Mouse (Mus musculus) midbrain, embryonic 15.5 days (tissue): ENCODE results near the gene Ksr1. TPM values are rescaled to one million over a fixed set of nuclear protein-coding genes. Genes with fewer than 3 reads are reported as not detected.

ENCODE experiments used
- ATAC-seq: fragments of 200-750 bp; cut with Nextera tagmentation; replicated peaks from 2 replicates; pipeline ENCODE4 v1.8.0; 2017; ENCODE audit warnings: moderate TSS enrichment
- H3K27ac ChIP-seq: fragments of 300-500 bp; sonication (generic); 2 replicates; pipeline ENCODE4 v1.5.1; 2015; ENCODE audit warnings: mild to moderate bottlenecking, inconsistent platforms
- H3K27me3 ChIP-seq: fragments of 300-500 bp; sonication (generic); replicated peaks from 2 replicates; pipeline ENCODE4 v1.6.1; 2015; ENCODE audit warnings: inconsistent platforms
- H3K36me3 ChIP-seq: fragments of 300-500 bp; sonication (generic); replicated peaks from 2 replicates; pipeline ENCODE4 v1.6.1; 2015; ENCODE audit warnings: inconsistent platforms
- H3K4me1 ChIP-seq: fragments of 300-500 bp; sonication (generic); 2 replicates; pipeline ENCODE4 v1.6.1; 2015; ENCODE audit warnings: inconsistent platforms
- H3K4me2 ChIP-seq: fragments of 300-500 bp; sonication (generic); 2 replicates; pipeline ENCODE4 v1.6.1; 2015; ENCODE audit warnings: inconsistent platforms, mild to moderate bottlenecking, moderate library complexity
- H3K4me3 ChIP-seq: fragments of 300-500 bp; sonication (generic); 2 replicates; pipeline ENCODE4 v1.5.1; 2015; ENCODE audit warnings: mild to moderate bottlenecking, inconsistent platforms
- H3K9ac ChIP-seq: fragments of 300-500 bp; sonication (generic); 2 replicates; pipeline ENCODE4 v1.6.1; 2015; ENCODE audit warnings: mild to moderate bottlenecking, inconsistent platforms
- H3K9me3 ChIP-seq: fragments of 300-500 bp; sonication (generic); 2 replicates; pipeline ENCODE4 v1.6.1; 2016; ENCODE audit warnings: inconsistent platforms
- WGBS: fragments of 180-500 bp; shearing (Covaris S2); methylation state at CpG from one replicate; pipeline ENCODE4 v1.1.7; 2015; ENCODE audit warnings: mixed read lengths; 5-methylcytosine and 5-hydroxymethylcytosine counted together
- polyA plus RNA-seq: library from polyadenylated mRNA; unstranded; fragments of >200 nt; fragmentation: Nextera tagmentation; extraction: Ambion mirVana; gene quantifications from 2 replicates; pipeline ENCODE4 v1.2.1, GENCODE M21; 2015

The Ksr1 gene
- polyA plus RNA-seq, 1 experiment from 2014 or later: 5.1 TPM

GRCm38 (mm10) chr11:79133051-79133450, 13.2 kb downstream of the Ksr1 start:
- H3K4me2 ChIP-seq: no peak overlapping the region
- H3K27me3 ChIP-seq: no peaks in the 10 kb centered on the region
- no peak overlapping the region for H3K4me3 ChIP-seq
- no peaks in the 10 kb centered on the region for H3K9me3 ChIP-seq
- H3K4me1 ChIP-seq: peaks cover 9% of the 10 kb centered on the region
- no peak overlapping the region for H3K27ac ChIP-seq
- no peak for ATAC-seq
- 96% methylated on average over 5 of the region's 5 CpGs for WGBS
- H3K9ac ChIP-seq: no peak overlapping the region
- H3K36me3 ChIP-seq: no peaks in the 10 kb centered on the region

- H3K9me3 ChIP-seq: no peaks in the 10 kb centered on the region
- 70% methylated on average over 9 of the region's 9 CpGs for whole genome bisulfite sequencing
- H3K9ac ChIP-seq: no peak overlapping the region
- H3K27ac ChIP-seq: no peak overlapping the region
- H3K27me3 ChIP-seq: no peaks in the 10 kb centered on the region
- H3K4me1 ChIP-seq: peaks cover 9% of the 10 kb centered on the region
- H3K36me3 ChIP-seq: no peaks in the 10 kb centered on the region
- ATAC-seq: no peak
- no peak overlapping the region for H3K4me2 ChIP-seq
- H3K4me3 ChIP-seq: no peak overlapping the region
Measured at GRCm38 (mm10) chr11:79131949-79132411, 14.2 kb downstream of the Ksr1 start.

GRCm38 (mm10) chr11:79129388-79130356, 16.5 kb downstream of the Ksr1 start:
- no peak for ATAC-seq
- Histone ChIP-seq H3K9me3 (no peaks in the 10 kb centered on the region), H3K36me3 (no peaks in the 10 kb centered on the region), H3K9ac (no peak overlapping the region), H3K27ac (no peak overlapping the region), H3K4me1 (no peaks in the 10 kb centered on the region), H3K4me3 (no peak overlapping the region), H3K4me2 (no peak overlapping the region), H3K27me3 (no peaks in the 10 kb centered on the region)
- WGBS: 79% methylated on average over 13 of the region's 13 CpGs

GRCm38 (mm10) chr11:79128233-79128632, 18.0 kb downstream of the Ksr1 start:
- Histone ChIP-seq H3K27ac (no peak overlapping the region), H3K9ac (no peak overlapping the region), H3K27me3 (no peaks in the 10 kb centered on the region), H3K36me3 (no peaks in the 10 kb centered on the region), H3K4me1 (no peaks in the 10 kb centered on the region), H3K9me3 (no peaks in the 10 kb centered on the region), H3K4me2 (no peak overlapping the region), H3K4me3 (no peak overlapping the region)
- ATAC-seq: no peak
- 95% methylated on average over 7 of the region's 7 CpGs for WGBS

- 84% methylated on average over 3 of the region's 3 CpGs for WGBS
- H3K27me3 ChIP-seq: no peaks in the 10 kb centered on the region
- H3K9me3 ChIP-seq: no peaks in the 10 kb centered on the region
- no peak for ATAC-seq
- H3K4me1 ChIP-seq: no peaks in the 10 kb centered on the region
- no peaks in the 10 kb centered on the region for H3K36me3 ChIP-seq
- no peak overlapping the region for H3K4me3 ChIP-seq
- H3K27ac ChIP-seq: no peak overlapping the region
- H3K9ac ChIP-seq: no peak overlapping the region
- no peak overlapping the region for H3K4me2 ChIP-seq
Measured at GRCm38 (mm10) chr11:79126963-79127362, 19.2 kb downstream of the Ksr1 start.

GRCm38 (mm10) chr11:79125775-79126174, 20.4 kb downstream of the Ksr1 start:
- ATAC-seq: no peak
- Histone ChIP-seq H3K36me3 (no peaks in the 10 kb centered on the region), H3K4me3 (no peak overlapping the region), H3K27ac (no peak overlapping the region), H3K9ac (no peak overlapping the region), H3K27me3 (no peaks in the 10 kb centered on the region), H3K4me1 (no peaks in the 10 kb centered on the region), H3K9me3 (no peaks in the 10 kb centered on the region), H3K4me2 (no peak overlapping the region)
- WGBS: 83% methylated on average over 8 of the region's 8 CpGs

GRCm38 (mm10) chr11:79122556-79122955, 23.7 kb downstream of the Ksr1 start:
- WGBS: 88% methylated on average over 10 of the region's 10 CpGs
- no peak overlapping the region for H3K4me2 ChIP-seq
- no peak for ATAC-seq
- no peaks in the 10 kb centered on the region for H3K27me3 ChIP-seq
- no peak overlapping the region for H3K27ac ChIP-seq
- no peaks in the 10 kb centered on the region for H3K36me3 ChIP-seq
- H3K9me3 ChIP-seq: no peaks in the 10 kb centered on the region
- H3K4me3 ChIP-seq: no peak overlapping the region
- no peak overlapping the region for H3K9ac ChIP-seq
- peaks cover 4% of the 10 kb centered on the region; the same call in 1 of the 2 replicates for H3K4me1 ChIP-seq

GRCm38 (mm10) chr11:79120087-79120486, 26.1 kb downstream of the Ksr1 start:
- Histone ChIP-seq H3K9me3 (no peaks in the 10 kb centered on the region), H3K4me2 (no peak overlapping the region), H3K27ac (no peak overlapping the region), H3K4me3 (no peak overlapping the region), H3K9ac (no peak overlapping the region), H3K4me1 (peaks cover 23% of the 10 kb centered on the region), H3K36me3 (no peaks in the 10 kb centered on the region), H3K27me3 (no peaks in the 10 kb centered on the region)
- 79% methylated on average over 3 of the region's 3 CpGs for WGBS
- ATAC-seq: no peak

GRCm38 (mm10) chr11:79118918-79119377, 27.3 kb downstream of the Ksr1 start:
- Histone ChIP-seq H3K36me3 (no peaks in the 10 kb centered on the region), H3K4me3 (no peak overlapping the region), H3K4me2 (no peak overlapping the region), H3K9me3 (no peaks in the 10 kb centered on the region), H3K27ac (no peak overlapping the region), H3K27me3 (no peaks in the 10 kb centered on the region), H3K9ac (no peak overlapping the region), H3K4me1 (peaks cover 23% of the 10 kb centered on the region)
- 78% methylated on average over 5 of the region's 5 CpGs for WGBS
- ATAC-seq: no peak

GRCm38 (mm10) chr11:79116665-79117064, 29.5 kb downstream of the Ksr1 start:
- no peak overlapping the region for H3K9ac ChIP-seq
- 9% methylated on average over 9 of the region's 9 CpGs for WGBS

GRCm38 (mm10) chr11:79115659-79116058, 30.5 kb downstream of the Ksr1 start:
- no peak overlapping the region for H3K4me2 ChIP-seq
- WGBS: 76% methylated on average over 8 of the region's 8 CpGs
- no peak overlapping the region for H3K9ac ChIP-seq
- H3K4me3 ChIP-seq: no peak overlapping the region
- H3K4me1 ChIP-seq: peaks cover 27% of the 10 kb centered on the region
- ATAC-seq: no peak
- H3K9me3 ChIP-seq: no peaks in the 10 kb centered on the region
- no peaks in the 10 kb centered on the region for H3K27me3 ChIP-seq
- H3K36me3 ChIP-seq: no peaks in the 10 kb centered on the region
- no peak overlapping the region for H3K27ac ChIP-seq

More at GRCm38 (mm10) chr11:79116665-79117064, 29.5 kb downstream of the Ksr1 start:
- no peak overlapping the region for H3K4me2 ChIP-seq
- H3K36me3 ChIP-seq: no peaks in the 10 kb centered on the region
- ATAC-seq: peak; percentile 66; the same call in 1 of the 2 replicates
- H3K9me3 ChIP-seq: no peaks in the 10 kb centered on the region
- peaks cover 27% of the 10 kb centered on the region for H3K4me1 ChIP-seq
- H3K4me3 ChIP-seq: no peak overlapping the region
- H3K27ac ChIP-seq: 0 out of 2 replicates have a peak overlapping the region, but pooled peaks have one; percentile 6
- H3K27me3 ChIP-seq: no peaks in the 10 kb centered on the region

GRCm38 (mm10) chr11:79114061-79114460, 32.1 kb downstream of the Ksr1 start:
- WGBS: 58% methylated on average over 6 of the region's 6 CpGs
- peaks cover 27% of the 10 kb centered on the region for H3K4me1 ChIP-seq
- H3K36me3 ChIP-seq: no peaks in the 10 kb centered on the region

More at GRCm38 (mm10) chr11:79114061-79114460, 32.1 kb downstream of the Ksr1 start:
- no peak overlapping the region for H3K4me2 ChIP-seq
- no peak overlapping the region for H3K9ac ChIP-seq
- no peak overlapping the region for H3K4me3 ChIP-seq
- no peaks in the 10 kb centered on the region for H3K9me3 ChIP-seq
- H3K27me3 ChIP-seq: no peaks in the 10 kb centered on the region
- ATAC-seq: no peak
- H3K27ac ChIP-seq: no peak overlapping the region
